ENCODE assay signal across 8 mouse cellular contexts in the genomic region with DNA sequence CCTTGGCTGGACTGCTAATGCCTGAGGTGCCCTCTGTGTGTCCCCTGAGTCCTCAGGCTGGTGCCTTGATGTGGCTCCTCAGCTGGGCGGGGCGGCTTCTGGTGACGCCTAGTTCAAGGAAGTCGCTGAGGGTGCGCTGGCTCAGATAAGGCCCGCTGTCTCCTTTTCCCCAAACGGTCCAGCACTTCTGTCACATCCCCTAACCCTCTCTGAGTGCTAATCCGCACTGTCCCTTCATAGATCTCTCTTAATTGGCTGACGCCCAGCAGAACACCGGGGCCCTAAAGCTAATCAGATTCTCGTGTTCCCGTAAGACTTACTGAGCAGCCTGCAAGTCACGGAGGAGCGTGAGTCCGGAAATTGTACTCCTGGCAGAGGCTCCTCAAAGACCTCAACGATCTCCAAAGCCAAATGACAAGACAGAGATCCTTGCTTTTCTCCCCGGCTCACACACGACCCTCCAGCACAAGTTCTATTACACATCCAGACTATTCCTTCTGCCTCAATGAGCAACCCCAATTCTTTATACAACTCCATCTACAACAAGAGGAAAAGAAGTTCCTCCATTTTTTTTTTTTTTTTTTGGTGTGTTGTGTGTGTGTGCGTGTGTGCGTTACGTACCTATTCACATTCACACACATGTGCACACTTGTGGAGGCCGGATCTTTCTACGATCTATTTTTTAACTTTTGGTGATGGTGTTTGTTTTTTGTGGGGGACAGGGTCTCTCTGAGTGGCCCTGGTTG. TPM values are rescaled to one million over a fixed set of nuclear protein-coding genes. Genes with fewer than 3 reads are reported as not detected.
DNase-seq lines count a peak whose midpoint lies in the region; ATAC-seq lines count a peak whose summit lies in the region.

No protein-coding gene starts in this region.

- 27% methylated on average over 23 of the region's 23 CpGs for WGBS in heart, embryonic 14.5 days
- 57% methylated on average over 23 of the region's 23 CpGs for WGBS in stomach, embryonic 16.5 days
- 47% methylated on average over 23 of the region's 23 CpGs for WGBS in midbrain, embryonic 15.5 days

- H3K4me1 ChIP-seq in heart, embryonic 14.5 days (ENCODE audit: control insufficient read depth in 2 of 2, insufficient read depth in 2 of 2, low read length in 2 of 2): peaks cover 49 to 61% of the 10 kb centered on the region in 2 experiments
- H3K4me1 ChIP-seq in stomach, embryonic 16.5 days (ENCODE audit: control insufficient read depth, insufficient read depth, low read length): peaks cover 7% of the 10 kb centered on the region; the same call in 1 of the 2 replicates
- H3K4me1 ChIP-seq in midbrain, embryonic 15.5 days: peaks cover 5% of the 10 kb centered on the region

- H3K36me3 ChIP-seq in heart, embryonic 14.5 days (ENCODE audit: control insufficient read depth, insufficient read depth, low read length): peaks cover 11% of the 10 kb centered on the region; the same call in 1 of the 2 replicates
- no peaks in the 10 kb centered on the region for H3K36me3 ChIP-seq in stomach, embryonic 16.5 days (ENCODE audit: control insufficient read depth, insufficient read depth, low read length)
- no peaks in the 10 kb centered on the region for H3K36me3 ChIP-seq in midbrain, embryonic 15.5 days (replicated peaks)

- H3K27me3 ChIP-seq in heart, embryonic 14.5 days (ENCODE audit: control insufficient read depth, insufficient read depth, low read length): no peaks in the 10 kb centered on the region
- H3K27me3 ChIP-seq in stomach, embryonic 16.5 days (ENCODE audit: control insufficient read depth, insufficient read depth, low read length): no peaks in the 10 kb centered on the region
- no peaks in the 10 kb centered on the region for H3K27me3 ChIP-seq in midbrain, embryonic 15.5 days (replicated peaks)

- DNase-seq in cerebellum, adult 11 months: peak; percentile 42
- no peak for DNase-seq in cerebellum, adult 8-10 months
- peak; percentile 43 for DNase-seq in ZHBTc4 (ENCODE audit: low read depth, low spot score)
- DNase-seq in lung, postnatal 10 days: peak; percentile 24
- DNase-seq in right cerebral cortex, postnatal 14 days: no peak

- no peaks in the 10 kb centered on the region for H3K9me3 ChIP-seq in heart, embryonic 14.5 days (ENCODE audit: control insufficient read depth, low read length)
- no peaks in the 10 kb centered on the region for H3K9me3 ChIP-seq in stomach, embryonic 16.5 days (replicated peaks; ENCODE audit: control insufficient read depth, low read length)
- H3K9me3 ChIP-seq in midbrain, embryonic 15.5 days: no peaks in the 10 kb centered on the region

- H3K9ac ChIP-seq in heart, embryonic 14.5 days (ENCODE audit: low read length): peak overlapping the region; percentile 48
- H3K9ac ChIP-seq in stomach, embryonic 16.5 days (ENCODE audit: low read length): no peak overlapping the region
- no peak overlapping the region for H3K9ac ChIP-seq in midbrain, embryonic 15.5 days

- H3K4me2 ChIP-seq in heart, embryonic 14.5 days (ENCODE audit: low read length): peak overlapping the region; percentile 41
- no peak overlapping the region for H3K4me2 ChIP-seq in stomach, embryonic 16.5 days (ENCODE audit: low read depth, low read length)
- no peak overlapping the region for H3K4me2 ChIP-seq in midbrain, embryonic 15.5 days

- peak; percentile 34; the same call in 1 of the 2 replicates for ATAC-seq in heart, embryonic 14.5 days (ENCODE audit: insufficient number of reproducible peaks, insufficient read depth, low FRiP score, low read depth)
- ATAC-seq in stomach, embryonic 16.5 days (ENCODE audit: insufficient read depth, low FRiP score): peak; percentile 34; the same call in 1 of the 2 replicates
- no peak for ATAC-seq in midbrain, embryonic 15.5 days (replicated peaks)

- peak overlapping the region; percentile 52 to 98 for H3K27ac ChIP-seq in heart, embryonic 14.5 days (replicated peaks in 1 of 2; ENCODE audit: control insufficient read depth in 1 of 2, insufficient read depth in 1 of 2, low read depth in 2 of 2, low read length in 2 of 2)
- H3K27ac ChIP-seq in stomach, embryonic 16.5 days (ENCODE audit: low read length): no peak overlapping the region
- no peak overlapping the region for H3K27ac ChIP-seq in midbrain, embryonic 15.5 days

- no peak overlapping the region; a peak in 1 of 4 replicates for H3K4me3 ChIP-seq in heart, embryonic 14.5 days (ENCODE audit: control insufficient read depth in 1 of 2, insufficient read depth in 1 of 2, low read depth in 1 of 2, low read length in 2 of 2)
- H3K4me3 ChIP-seq in stomach, embryonic 16.5 days (replicated peaks; ENCODE audit: low read length): no peak overlapping the region
- H3K4me3 ChIP-seq in midbrain, embryonic 15.5 days: no peak overlapping the region

RNA-seq across cellular contexts. Expression of a gene that starts 52.0 kb away (rescaled TPM):
- polyA plus RNA-seq in heart, embryonic 14.5 days (2014; fragmentation: Nextera tagmentation; extraction: Ambion mirVana): 112 and 132 TPM in 2 replicates
- polyA plus RNA-seq in stomach, embryonic 16.5 days (2015; fragmentation: Nextera tagmentation; extraction: Ambion mirVana): 55.0 and 67.0 TPM in 2 replicates
- 126 and 135 TPM in 2 replicates for polyA plus RNA-seq in midbrain, embryonic 15.5 days (2015; fragmentation: Nextera tagmentation; extraction: Ambion mirVana)

Comparison
In these comparisons a context has a peak if more than half of its experiments do, and no peak if none do; other contexts are left out.
1. DNase-seq: peak in cerebellum, adult 11 months (single experiment), ZHBTc4 (single experiment) and lung, postnatal 10 days (single experiment); none in cerebellum, adult 8-10 months (single experiment) and right cerebral cortex, postnatal 14 days (single experiment).
2. H3K27ac ChIP-seq: peak in heart, embryonic 14.5 days (2 of 2); none in stomach, embryonic 16.5 days (single experiment) and midbrain, embryonic 15.5 days (single experiment).